Mouse (Mus musculus): ENCODE results near the gene Txk. TPM values are rescaled to one million over a fixed set of nuclear protein-coding genes. Genes with fewer than 3 reads are reported as not detected.

Txk gene
- total RNA-seq, 2 experiments from 2014 or later, result not detected

DNA sequence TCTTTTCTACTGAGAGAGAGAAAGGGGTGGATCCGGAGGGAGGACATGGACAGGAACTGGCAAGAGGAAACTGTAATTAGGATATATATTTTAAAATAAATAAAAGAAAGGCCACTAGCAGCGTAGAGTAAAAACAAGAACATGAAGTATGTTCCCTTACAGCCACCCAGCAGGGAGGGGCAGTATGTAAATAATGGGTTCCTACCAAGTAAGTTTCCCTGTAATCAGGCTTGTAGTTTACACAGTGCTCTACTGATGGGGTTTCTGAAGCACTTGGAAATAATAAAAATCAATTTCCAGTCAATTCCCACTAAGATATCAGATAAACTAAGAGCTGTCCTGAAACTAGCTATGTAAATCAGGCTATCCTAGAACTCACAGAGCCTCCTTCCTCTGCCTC, 57.9 kb downstream of the Txk start:
- DNase-seq (ENCODE audit: low spot score), result no peak

DNA sequence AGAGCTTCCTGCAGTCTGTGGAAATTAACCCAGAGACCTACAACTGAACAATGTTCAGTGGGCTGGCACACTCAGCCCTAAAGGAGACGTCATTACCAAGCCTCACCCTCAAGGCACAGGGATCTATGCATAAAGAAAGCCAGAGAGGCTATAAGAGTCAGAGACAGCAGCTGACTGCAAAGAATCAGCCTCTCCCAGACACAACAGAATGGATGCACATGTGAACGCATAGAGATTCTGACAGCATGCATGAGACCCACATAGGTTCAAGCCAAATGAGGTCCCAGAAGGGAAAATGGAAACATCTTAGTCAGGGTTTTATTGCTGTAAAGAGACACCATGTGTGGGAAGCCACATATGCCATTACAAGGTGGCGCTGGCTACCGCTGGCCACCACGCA, 62.1 kb downstream of the Txk start:
- DNase-seq (ENCODE audit: low spot score), result no peak

DNA sequence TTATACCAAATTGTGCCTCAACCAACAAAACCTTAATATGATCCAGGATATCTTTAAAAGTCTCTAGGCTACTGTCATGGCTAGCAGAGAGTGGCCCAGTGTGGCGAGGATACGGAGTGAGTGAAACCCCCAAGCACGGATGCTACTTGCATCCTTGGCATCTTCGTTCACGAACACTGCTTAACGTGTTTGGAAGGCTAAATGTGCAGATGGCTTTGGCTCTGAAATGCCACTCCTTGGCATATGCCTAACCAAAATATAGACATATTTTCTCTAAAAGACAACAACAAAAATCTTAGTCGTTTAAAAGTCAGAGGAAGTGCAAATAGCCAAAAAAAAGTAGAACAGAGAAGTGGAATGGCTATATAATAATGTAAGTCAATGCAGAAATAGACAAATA, 63.0 kb downstream of the Txk start:
- no peak for DNase-seq (ENCODE audit: low spot score)

DNA sequence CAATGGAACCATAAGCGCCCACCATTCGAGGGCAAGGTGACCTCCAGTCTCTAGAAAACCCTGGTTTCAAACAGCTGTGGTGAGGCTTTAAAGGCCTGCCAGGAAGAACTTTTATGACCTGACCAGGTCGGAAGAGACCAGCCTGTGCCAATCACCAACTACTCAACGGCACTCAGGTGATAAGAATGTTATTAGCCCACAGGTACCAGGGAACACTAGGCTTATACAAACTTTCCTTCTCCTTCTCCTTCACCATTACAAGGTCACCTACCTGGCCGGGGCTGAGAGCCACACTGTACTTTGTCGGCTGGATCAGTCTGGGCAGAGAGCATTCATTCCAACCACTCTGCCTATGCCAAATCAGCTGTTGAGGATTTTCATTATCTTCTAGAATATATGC, 71.1 kb downstream of the Txk start:
- DNase-seq (ENCODE audit: low spot score), result no peak

DNA sequence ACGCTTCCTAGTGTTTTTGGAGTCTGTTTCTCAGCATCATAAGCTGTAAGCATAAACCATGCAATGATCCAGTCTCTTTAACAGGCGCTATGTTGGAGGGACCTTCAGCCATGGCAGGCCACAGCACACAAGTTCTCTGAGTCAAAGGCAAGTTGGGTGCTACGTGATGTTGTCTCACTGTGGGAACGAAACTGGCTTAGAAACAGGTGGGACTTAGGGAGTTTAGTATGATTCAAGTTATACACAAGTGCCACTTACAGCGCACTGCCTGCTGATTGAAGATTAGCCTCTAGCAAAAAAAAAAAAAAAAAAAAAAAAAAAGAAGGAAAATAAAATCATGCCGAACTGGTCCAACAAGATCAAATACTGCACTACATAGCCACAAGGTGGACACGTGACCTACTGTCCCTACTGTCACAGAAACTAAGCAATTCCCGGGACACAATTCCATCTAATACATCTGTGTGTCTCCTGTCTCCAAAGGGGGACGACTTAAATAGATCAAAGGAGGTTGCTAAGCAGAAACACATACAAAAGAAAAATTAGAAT, 77.5 kb downstream of the Txk start:
- no peak for DNase-seq (ENCODE audit: low spot score)

DNA sequence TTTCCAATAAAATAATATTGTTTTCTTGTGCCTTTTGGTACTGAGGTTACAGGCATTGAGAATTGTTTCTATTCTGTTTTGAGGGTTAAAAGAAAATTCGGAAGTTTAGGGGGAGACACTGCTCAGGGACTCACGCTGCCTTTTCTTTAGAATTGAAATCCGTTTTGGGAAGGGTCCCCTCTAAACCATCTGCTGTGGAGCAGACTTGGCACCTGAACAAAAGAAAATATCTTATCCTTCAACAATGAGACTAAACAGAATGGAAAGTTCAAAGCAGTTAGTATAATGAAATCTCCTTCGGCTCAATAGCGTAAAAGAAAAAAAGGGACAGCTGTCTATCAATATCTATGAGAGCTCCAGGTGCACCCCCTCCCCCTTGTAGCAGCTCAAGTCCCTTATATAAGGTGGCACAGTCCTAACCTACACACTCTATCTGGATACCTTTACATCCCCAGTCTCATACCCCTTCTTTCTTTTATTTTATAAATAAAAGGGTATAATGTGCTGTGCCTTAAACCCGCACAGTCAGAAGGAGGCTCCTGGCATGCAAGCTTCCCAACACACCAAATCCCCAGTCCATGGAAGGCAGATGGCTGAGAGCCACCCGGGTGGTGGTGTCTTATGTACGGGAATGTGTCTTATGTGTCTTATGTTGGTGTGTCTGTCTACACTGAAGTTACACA, 81.4 kb downstream of the Txk start:
- DNase-seq (ENCODE audit: low spot score), result no peak

DNA sequence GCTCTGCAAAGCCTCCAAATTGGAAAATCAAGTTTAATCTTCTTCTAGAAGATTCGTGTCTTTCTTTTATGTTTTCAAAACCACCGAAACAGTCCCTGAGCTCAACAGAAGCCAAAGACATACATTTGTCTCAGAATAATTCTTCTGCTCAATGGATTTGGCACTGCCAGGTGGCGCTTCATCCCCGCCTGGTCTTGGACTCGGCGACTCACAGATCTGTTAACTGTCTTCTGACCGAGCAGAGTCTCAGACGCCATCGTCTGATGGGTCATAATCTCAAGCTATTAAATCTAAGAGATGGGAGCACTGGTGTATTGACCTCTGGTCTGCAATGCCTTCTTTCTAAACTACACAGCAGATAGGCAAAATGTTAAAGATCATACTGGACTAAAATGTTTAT, 84.2 kb downstream of the Txk start:
- DNase-seq (ENCODE audit: low spot score), result no peak

DNA sequence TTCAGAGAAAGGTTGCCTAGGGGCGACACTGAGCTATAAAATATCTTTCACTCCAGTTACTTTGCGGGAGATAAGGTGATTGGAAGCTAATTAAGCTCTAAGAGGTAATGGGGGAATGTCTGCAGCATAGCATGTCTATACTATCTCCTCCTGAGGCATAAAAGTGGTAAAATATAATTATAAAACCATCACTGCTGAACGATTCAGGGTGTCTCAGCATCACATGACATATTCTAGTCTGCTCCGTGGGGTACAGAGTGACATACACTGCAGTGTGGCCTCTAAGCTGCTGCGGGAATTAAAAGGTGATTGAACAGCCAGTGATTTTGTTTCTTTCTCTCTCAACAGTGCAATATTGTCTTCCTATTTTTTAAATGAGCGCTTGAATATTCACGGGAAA, 86.1 kb downstream of the Txk start:
- DNase-seq (ENCODE audit: low spot score), result no peak

DNA sequence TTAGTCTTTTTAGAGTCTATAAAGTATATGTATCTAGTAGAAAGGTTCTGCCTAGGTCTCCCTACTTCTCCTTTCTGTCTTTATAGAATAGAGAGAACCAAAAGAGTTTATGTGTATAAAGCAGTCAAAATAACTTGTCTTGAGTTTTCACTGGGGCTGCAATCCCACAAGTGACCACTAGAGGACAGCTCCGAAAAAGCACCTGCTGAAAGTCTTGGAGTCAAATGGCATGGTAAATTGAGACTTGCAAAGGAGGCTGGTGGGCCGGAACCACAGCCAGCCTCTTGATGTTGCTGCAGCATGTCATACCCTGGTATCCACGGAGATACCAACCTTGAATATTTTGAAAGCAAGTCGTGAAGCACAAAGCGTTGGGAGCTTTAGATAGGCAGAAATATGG, 87.3 kb downstream of the Txk start:
- peak; percentile 41 for DNase-seq (ENCODE audit: low spot score)

DNA sequence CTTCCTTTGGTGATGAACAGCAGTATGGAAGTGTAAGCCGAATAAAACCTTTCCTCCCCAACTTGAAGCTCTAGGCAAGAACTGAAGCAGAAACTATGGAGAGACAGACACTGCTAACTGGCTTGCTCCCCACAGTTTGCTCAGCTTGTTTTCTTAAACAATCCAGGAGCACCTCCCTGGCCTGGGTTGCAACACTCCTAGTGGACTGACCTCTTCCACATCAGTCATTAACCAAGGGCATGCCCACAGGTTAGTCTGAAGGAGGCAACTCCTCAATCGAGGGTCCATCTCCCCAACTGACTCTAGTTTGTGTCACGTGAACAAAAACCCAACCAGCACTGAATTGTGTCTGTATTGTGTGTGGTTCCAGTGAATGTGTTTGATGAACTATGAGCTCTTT, 87.7 kb downstream of the Txk start:
- DNase-seq (ENCODE audit: low spot score), result no peak

DNA sequence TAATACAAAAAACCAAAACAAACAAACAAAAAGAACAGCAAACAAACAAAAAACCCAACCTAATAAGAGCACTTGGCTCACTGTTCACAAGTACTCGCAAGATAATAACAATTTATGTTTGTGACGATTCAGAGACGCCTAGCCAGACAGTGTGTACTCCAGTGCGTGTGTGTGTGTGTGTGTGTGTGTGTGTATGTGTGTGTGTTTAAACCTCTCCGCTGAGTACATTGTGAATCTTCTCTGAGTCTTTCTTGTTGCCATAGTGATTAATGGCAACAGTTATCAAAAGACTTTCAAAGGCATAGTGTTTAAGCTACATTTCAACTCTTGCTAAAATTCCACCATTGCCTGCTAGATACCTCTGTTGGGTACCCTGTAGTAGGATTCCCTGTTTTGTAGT, 88.5 kb downstream of the Txk start:
- DNase-seq (ENCODE audit: low spot score), result no peak

DNA sequence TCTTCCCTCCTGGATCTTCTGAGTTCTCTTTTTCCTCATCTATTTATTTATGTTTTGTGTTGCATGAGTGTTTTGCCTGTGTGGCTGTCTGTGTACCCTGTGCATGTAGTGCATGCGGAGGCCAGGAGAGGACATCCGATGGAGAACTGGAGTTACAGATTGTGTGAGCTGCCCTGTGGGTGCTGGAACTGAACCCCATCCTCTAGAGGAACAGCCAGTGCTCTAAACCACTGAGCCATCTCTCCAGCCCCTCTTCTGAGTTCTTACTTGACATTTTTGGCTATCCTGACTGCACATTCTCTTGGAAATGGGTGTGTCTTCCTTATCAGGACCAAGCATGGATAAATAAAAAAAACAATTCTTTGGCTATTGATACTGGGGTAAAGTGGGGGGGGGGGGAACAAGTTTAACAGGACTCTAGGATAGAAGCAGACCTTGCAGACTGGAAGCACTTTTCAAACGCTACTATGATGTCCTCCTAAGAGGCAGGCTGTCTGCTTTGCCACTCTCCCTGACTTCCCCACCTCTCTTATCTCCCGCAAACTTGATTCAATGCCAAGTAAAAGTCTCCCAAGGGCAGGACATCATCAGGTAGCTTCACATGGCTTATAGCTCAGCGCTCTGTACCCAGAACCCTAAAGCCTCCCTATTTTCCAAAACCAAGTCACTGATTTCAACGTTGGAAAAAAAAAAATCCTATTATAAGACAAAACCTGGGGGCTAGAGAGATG, 91.4 kb downstream of the Txk start:
- DNase-seq (ENCODE audit: low spot score), result no peak

DNA sequence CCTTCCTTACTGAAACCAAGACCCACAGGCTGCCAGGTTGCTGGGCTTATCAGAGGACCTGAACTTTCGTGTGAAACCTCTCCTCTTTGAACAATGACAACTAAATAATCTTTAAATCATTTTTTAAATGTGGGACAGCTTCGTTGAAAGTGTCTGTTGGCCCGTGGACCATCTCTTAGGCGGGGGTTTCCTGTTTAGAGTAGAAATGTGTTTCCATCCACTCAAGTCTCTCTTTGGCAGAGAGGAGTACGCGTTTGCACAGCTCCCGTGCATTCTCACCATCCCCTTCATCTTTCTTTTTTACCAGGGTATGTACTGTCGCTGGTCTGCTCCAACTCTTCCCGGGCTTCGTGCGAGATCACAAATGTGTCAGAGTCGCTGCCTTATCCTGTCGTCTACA, 94.2 kb downstream of the Txk start:
- DNase-seq (ENCODE audit: low spot score), result no peak

DNA sequence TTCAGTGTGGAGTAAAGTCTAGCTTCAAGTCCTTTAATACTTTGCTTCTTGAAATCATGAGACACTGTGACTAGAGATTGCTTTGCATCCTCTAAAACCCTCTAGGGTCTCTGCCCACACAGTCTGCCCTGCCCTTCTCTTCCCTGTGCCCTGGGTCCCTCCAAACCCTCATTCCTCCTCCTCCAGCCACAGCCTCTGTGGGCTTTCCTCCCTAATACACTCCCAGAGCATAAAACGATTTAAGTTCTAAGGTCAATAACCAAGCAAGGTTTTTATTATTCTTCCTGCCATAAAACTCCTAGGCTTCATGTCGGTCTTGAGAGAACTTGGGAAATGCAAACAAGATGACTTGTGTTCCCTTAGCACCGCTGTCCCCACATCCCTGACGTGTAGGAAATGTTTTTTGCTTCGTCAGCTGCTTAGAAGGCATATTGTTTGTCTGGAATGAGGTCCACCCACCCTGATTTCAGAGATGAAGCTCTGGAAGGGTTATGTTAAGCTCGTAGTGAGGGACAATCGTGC, 96.2 kb downstream of the Txk start:
- DNase-seq (ENCODE audit: low spot score), result no peak

DNA sequence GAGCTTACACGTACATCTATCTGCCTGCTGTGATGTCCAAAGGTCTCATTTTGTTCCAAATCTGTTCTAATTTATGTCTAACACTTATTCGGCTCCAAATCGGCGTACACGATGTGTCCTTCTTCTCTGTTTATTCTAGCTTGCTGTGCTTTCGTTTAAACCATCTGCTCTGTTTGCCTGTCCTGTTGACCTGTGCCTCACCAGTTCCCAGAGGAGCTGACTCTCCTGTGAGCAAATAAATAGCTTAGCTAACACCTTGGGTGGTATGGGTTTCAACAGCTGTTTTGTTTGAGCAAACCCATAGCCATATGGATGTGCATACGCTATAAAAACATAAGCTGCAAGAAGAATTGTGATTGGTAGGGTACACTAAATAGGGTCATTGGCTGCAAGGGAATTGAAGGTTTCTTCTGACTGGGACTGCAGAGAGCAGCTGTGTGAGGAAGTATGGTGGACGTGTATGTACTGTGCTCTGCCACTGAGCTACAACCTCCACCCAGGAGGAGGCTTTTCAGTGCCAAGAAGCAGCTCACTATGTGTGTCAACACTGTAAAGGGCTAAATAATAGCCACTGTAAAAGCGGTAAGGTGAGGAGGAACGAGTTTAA, 99.4 kb downstream of the Txk start:
- DNase-seq (ENCODE audit: low spot score), result no peak

DNA sequence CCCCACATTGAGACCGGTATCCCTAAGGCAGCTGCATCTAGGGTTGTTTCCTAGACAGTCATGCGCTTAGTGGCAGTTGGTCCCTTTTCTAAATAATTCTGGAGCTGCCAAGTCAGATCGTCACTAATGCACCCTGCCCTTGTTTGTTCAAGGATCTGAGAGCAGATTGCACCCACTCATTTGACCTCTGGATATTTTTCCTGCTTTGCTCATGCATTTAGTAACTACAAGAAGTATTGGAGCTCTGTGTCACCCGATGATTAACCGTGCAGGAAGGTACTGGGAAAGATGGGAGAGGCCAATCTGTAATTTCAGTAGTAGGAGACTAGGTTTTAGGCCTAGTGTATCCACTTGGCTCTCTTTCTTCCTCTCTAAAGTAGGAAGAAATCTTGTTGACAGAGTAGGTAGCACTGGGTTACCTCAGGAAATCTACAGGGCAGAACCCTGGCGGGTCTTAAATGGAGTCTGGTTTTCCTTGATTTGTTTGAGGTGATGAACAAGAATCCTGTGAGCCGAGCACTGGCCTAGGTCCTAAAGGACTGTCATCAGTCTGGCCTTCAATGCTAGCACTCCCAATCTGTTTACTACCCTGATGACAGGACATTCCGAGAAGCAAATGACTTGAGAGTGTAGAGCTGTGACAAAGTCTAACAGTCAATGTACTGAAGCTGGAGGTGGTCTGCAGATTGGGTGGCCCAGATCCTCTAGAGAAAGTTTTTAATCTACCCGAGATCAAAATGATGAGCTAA, 103.4 kb downstream of the Txk start:
- DNase-seq (ENCODE audit: low spot score), result no peak

DNA sequence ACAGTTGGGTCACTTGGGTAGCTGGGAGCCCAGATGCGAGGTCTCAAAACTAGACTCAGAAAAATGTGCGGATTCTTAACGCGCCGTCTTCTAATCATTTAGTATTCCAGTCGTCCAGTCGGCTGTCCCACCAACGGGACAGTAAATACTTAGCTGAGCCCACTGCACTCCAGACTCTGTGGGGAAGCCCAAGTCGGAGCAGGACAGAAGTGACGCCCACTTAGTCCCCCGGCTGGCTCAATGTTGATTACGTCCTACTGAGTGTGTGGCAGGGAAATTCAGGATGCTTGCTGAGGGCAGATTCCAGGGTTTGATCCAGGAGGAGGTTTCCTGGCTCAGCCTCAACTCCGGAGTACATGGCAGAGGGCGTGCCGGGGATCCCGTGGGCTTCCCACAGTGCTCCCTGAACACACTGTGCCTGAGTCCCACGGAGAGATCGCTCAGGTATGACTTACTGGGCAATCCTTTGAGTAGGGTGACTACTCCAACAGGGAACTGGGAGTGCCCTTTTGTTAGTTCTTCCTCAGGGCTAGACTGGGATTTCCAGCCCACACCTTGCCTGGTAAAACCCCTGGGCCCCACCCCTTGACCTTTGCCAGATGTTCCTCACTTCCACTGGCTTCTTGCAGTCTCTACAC, 104.5 kb downstream of the Txk start:
- no peak for DNase-seq (ENCODE audit: low spot score)

DNA sequence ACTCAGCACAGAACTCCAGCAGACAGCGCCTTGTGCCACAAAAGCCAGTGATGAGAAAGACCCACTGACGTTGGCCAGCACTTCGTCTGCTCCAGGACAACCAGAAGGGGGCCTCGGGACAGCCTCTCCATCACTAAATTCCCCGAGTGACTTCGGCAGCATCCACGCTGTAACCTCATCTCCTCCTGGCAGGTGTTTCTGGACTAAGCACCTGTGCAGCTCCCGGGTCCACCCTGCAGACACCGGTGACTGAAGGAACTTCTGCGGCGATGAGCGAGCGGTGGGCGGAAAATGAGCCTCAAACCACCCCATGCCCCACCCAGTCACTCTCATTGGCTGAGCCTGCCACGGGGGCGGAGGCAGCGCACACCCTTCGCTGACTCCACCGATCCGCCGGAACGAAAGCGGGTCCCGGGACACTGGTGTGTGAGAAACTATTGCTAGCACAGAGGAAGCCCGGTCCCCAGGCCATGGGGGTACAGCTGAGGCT, 105.1 kb downstream of the Txk start, which contains the start of gene Nipal1:
Gene Nipal1, plus strand, starts transcription at position 378 of the 490 bp plus-strand sequence.
- DNase-seq (ENCODE audit: low spot score), result peak; percentile 30

DNA sequence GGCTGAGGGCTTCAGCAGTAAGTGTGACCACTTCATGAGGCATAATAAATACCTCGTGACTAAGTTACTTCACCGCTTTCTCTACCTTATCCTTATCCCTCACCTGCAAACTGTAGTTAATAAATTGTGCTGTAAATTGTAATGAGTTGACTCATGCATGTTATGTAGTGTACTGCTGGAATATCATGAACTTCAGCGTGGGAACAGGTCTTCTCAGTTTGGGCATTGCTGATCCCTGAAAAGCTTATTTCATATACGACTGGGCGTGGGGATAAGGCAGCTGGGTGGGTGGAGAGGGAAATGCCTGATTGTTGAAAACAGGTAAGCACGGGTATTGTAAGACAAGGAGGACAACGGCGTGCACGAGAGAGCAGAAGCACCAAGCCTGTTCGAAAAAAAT, 105.6 kb downstream of the Txk start:
- DNase-seq (ENCODE audit: low spot score), result no peak

DNA sequence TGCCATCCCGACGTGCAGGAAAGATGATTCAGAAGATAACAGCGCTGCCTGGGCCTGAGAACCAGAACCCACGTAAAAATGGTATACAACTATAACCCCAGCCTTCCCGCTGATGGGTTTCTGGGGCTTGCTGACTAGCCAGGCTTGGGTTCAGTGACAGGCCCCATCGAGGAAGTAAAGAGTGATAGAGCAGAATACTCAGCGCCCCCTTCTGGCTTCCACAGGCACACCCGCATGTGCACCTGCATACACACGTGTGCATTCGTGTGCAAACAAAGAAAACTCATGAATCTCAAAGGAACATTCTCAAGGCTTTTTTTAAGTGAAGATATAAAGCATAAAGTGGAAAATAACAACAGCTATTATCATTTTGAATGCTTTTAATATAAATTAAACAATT, 106.4 kb downstream of the Txk start:
- no peak for DNase-seq (ENCODE audit: low spot score)

Measured in gastrocnemius, adult 18-20 months (tissue).